Mouse (Mus musculus) left cerebral cortex, adult 8-10 months (tissue): ENCODE results near the gene Ptprt. TPM values are rescaled to one million over a fixed set of nuclear protein-coding genes. Genes with fewer than 3 reads are reported as not detected.

ENCODE experiments used
- DNase-seq, 2 experiments: peaks; one replicate each; pipeline ENCODE4 v3.0.0; 2022; ENCODE audit warnings: low spot score in 2 of 2
- total RNA-seq, 4 experiments: library from RNA; stranded (reverse); gene quantifications; 2 replicates each; pipeline ENCODE4 v1.2.4; 2022

Gene Ptprt
- total RNA-seq: 100 to 1,000 TPM in 1 of 4 experiments, 10 to 100 TPM in 3; 83.7 to 100 (median 94.4) TPM

DNA sequence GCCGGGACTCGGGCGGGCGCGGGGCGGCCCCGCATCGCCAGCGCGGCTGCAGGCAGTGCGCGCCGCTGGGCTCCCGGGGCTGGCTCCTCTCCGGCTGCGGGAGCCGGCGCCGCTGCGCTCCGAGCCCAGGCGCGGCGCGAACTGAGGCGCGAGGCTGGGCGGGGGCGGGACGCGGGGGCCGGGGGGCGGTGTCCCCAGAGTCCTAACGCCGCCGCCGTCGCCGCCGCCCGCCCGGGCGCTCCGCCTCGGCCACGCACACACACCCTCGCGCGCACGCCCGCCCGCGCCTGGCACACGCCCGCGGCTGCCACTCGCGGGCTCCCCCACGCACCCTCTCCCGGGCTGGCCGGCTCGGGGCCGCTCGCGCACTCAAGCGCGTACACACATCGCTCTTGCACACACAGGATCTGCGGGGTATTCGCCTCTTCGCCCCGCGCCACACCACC lies at the start of gene Ptprt:
Ptprt (minus strand) TSS at position 207 of the 446 bp plus-strand sequence.
- peak; percentile 39 to 66 for DNase-seq

DNA sequence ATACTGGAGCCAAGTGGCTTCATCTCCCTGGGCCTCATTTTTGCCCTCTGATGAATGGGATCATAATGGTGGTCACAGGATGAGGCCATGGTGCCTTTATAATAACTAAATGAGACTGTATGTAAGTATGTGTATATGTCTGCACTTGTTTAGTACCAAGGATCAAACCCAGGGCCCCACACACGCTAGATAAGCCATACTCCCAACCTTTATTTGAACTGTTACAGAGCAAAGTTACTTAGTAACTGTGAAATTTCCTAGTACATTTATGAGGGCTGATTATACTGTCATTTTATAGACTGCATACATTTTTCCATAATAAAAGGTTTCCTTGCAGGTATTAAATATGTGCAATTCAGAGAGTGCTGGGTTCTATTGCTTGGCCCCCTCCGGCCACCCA lies 49.5 kb upstream of the Ptprt start:
- DNase-seq: no peak

DNA sequence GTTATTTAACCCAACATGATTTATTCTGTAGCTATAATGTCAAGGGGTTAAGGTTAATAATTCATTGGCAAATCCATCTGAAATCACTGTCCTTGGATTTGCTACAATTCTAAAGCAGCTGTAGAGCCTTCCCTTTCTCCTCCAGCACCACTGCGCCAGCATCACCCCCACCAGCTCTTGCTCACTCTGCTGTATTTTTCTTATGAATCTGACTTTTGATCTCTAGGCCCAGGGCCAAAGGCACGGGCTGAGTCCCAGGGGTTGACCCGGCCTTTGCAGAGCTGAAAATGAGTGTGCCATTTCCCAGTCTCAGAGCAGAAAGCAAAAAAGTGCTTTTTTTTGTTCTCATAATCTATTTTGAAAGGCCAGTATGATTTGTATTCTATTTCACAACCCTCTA lies 38.7 kb upstream of the Ptprt start:
- DNase-seq: no peak

DNA sequence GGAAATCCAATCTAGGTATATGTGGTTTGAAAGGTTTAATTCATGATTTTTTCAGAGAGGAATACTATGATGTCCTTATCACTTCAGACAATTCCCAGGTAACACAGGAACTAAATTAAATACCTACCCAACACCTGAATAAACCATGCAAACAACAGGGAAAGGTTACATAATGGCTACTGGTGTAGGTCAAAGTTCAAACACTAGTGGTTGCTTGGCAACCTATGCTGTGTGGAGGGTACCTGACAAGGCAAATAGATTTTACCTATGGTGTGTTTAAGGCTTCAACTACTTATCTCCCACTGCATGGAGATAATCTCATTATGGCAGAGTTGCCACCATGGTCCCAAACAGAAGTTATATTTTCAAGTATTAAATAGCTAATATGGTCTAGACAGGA lies 38.1 kb upstream of the Ptprt start:
- DNase-seq: no peak

DNA sequence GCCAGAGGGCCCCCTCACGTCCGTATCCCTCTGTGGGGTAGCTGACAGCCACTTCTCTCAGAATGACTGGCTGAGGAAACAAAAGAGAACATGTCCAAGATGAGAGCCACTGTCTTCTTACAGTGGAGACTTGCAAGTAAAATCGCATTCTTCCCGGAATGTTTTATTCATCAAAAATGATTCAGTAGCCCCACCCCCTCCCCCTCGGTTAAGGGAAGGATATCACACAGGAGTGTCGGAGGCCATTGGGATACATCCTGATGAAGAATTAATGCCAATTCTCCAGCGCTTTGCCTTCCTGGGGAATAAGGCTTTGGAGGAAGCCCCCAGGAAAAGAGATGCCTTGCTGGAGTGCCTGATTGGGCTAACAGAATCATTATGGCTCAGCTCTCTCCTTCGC lies 37.1 kb upstream of the Ptprt start:
- DNase-seq: no peak

DNA sequence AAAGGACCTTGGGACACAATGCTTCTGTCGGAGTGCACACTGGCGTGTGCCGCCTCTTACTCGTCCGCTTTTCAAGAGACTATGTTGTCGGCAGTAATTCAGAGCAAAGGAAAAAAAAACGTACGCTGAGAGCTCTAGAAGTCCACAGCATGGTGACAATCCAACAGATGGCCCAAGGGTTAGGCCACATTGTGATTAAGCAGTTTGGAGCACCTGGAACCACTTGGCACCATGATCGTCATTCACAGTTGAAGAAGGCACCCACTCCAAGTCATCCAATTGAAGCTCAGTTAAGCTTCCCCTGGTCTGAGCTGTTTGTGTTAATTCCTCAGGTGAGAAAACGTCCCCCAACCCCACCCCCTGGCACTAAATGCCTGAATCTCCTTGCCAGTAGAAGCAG lies 36.2 kb upstream of the Ptprt start:
- no peak for DNase-seq

DNA sequence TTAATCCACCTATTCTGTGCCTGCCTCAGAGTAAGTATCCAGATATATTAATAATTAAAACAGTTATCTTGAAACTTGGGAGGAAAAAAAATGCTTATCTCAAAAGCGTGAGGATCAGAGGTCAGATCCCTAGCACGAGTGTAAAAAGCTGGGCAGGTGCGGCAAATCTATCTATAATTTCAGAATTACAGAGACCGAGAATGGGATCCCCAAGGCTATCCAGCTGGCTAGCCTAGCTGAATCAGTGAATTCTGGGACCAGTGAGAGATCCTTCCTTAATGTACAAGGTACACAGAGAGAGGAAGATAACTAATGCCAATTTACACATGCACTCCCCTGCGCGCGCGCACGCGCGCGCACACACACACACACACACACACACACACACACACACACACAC lies 31.2 kb upstream of the Ptprt start:
- DNase-seq: no peak

DNA sequence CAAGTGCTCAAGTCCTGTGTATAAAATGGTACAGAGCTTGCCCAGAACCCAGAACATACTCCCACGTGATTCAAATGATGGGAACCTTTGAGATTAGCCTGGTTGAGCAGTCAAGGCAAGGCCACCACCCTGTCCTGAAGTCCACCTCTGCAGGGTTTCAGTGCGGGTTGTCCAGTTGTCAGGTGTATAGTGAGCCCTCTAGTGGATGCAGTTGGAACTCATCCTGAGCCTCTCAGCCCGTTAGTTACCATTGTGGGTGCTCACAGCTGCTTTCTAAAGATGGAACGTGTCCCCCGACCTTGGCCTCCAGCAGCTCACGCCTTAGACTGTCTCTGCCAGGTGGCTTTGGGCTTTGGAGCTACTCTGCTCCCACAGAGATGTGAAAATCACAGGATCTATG lies 21.7 kb upstream of the Ptprt start:
- DNase-seq: peak in 1 of 2 experiments; percentile 43

DNA sequence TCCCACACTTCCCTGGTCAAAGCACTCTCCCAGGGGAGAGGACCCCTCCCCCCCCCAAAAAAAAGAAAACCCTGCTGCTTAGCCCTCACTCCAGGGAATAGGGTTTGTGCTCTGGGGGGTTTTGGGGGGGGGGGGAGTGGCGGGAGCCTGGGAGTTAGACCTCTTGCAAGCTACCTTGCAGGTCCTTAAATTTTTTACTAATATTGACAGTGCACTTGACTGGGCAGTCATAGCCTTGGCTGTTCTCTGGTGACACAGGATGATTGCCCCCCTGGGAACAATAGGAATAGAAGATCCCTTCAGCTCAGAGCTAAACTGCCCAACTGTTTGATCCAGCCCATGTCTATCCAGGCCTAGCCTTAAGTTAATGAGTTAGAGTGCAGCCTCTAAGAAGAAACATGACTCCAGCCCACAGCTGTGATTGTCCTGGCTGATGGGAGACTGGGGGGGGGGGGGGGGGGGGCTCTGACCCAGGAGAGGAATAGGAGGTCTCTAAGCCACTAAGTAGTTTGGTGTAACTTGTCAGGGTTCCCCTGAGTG lies 1.6 kb upstream of the Ptprt start:
- DNase-seq: no peak

DNA sequence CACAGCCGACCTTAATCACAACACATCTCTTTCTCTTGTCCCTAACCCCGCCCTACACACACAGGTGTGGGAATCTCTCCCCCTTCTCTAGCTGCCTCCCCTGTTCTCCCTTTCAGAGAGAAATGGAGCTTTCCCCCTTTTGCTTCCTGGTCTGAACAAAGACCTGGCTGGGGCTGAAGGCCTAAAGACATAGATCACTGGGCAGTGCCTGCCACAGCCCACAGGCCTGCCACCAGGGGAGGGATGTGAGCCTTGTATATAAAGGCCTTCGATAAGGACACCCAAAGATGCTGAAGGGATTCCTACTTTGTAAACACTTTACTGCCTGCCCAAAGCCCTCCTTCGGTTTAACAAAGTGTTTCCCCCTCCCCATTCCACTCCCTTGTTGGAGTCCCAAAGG lies 786 bp upstream of the Ptprt start:
- no peak for DNase-seq

DNA sequence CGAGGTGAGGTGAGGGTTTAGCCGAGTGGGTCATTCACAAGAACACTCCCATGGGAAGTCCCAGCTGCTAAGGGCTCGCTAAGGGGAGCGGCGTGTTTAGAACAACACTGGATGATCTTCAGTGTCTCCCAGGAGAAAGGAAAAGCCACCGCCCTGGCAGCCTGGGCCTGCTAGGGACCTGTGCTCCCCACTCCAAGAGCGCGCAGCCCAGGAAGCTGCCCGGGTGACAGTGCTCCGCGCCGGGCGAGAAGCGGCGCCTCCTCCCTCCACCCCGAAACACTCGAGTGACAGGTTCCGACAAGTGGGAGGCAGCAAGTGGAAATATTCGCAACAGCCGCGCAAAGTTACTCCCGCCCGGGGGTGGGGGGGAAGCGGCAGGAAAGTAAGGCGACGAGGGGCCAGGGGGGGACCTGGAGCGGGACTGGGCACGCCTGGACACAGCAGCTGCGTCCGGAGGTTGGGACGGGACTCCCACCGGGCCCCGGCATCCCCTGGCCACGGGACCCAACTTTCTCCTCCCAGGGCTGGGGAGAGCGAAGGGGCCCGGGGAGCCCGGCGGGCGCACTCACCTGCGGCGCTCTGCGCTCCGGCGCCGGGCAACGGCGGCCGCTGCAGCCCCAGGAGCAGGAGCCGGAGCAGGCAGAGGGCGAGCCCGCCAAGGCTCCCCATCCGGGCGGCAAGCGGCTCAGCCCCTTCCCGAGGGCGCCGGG lies 561 bp downstream of the Ptprt start:
- DNase-seq: peak; percentile 25 to 26

DNA sequence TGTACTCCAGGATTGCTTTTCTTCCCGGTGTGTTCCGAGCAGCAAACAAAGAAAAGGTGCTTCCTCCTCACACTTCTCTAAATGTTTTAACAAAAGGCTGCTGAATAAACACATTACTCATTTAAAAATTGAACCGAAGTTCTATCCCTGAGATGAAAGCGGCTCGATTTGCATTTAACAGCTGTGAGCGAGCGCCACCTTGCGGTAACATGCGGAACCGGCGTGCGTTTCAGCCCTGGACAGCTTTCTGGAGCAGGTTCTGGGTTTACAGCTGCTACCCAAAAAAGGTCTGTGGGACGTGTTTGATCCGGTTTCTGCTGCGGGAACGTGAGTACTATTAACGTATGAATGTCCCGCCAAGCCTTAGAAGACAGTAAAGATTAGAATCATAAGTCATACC lies 1.9 kb downstream of the Ptprt start:
- DNase-seq: peak; percentile 69 to 95

DNA sequence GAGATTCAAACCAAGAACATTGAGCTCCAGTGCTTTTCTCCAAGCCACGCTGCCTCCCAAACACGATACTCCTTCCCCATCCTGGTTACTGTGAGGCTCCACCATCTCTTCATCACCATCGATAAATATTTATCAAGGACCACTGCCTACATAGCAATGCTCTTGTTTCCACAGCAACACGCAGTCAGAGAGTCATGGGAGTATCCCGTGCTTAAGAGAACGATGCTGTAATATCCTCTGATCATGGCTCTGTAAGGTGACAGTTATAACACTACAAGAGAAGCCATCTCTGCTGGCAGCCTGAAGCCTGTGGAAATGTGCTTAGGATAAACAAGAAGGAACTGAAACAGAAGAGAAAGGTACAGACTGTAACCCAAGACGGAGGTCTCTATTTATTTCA lies 3.4 kb downstream of the Ptprt start:
- DNase-seq: no peak

DNA sequence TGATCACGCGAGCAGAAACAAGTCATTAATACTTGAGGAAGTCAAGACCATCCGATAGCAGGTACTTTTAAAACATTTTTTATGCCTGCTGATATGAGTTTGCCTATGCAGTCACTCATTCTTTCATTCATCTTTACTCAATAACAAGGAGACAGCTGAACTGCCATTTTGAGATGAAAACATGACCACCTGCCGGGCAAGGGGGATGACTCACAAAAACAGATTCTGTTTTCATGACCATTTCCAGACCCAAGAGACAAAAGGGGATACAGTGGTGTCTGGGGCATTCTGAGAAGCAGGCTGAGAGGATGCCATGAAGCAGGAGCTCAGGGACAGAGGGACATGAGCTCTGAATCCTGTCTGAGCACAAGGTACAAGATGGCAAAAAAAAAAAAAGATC lies 6.5 kb downstream of the Ptprt start:
- DNase-seq: no peak

DNA sequence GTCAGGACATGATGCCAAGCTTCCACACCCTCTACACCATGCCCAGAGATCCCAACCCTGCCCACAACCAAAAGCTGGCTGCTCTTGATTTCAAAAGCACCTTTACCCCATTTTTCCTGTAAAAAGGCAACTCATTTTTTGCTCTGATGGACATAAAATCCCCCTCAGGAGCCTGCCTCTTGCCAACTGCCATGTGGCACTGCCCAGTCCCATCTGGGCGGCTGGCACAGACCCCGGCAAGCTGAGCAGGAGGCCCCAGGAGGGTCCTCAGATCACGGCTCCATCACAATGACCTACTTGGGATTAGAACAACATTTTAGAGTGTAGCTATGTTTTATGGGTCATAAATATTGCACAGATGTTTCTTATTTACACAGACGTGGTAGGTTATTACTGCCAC lies 22.3 kb downstream of the Ptprt start:
- DNase-seq: no peak

DNA sequence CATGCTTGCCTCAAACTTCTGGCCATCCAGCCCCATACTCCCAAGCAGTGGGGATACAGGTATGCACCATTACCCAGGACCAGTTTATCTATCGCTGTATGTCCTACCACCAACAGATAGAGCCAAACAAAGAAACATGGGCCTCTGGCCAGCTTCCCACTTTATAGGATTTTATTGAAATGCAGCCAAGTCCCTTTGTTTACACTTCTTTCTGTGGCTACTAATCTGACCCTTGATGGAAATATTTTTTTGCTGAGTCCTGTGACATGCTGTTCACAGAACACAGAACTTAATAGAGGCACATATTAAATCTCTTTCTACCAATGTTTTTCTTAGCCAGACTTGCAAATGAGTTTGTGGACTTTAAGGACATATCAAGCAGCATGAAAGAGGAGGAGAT lies 23.4 kb downstream of the Ptprt start:
- no peak for DNase-seq

DNA sequence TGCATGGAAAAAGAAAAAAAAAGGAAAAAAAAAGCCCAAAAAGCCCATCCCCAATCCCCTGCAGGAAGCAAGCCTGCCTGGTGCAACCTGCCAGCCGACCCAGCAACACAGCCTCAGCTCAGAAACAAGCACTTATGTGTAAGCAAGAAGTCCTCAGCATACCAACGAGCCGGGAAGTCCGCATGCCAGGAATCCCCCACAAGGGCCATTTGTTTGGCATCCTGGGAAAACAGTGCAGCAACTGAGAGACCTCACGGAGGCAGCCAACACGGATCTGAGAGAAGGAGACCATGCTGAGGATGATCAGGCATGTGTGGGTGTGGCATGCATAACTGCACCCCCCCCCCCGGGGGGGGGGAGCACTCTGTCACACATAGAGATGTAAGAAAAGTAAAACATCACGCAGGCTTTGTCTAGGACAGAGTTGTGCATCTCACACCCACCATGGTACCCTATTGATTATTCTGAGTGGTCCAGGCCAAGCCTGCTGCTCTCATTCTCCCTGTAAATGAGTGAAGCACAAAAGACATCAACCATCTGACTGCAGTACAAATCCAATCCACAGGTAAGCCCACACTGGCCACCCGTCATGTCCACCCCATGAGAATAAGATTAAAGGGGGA lies 24.4 kb downstream of the Ptprt start:
- peak; percentile 15 to 62 for DNase-seq

DNA sequence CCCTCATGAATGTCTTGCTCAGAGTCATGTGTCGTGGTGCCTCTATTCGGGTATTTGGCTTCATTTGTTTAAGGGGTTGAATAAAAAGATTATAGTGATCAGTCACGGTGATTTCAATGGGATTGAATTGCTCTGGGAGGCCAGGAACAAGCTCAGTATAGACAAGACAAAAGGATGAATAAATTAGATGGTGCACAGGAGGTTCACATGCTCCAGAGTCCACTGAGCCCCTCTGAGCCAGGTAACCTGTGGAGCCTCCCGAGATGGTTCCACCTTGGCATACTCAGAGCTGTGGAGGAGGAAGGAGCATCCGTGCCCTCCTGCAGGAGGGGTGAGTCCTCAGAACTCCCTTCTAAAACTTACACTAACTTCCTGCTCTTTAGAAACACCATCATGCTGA lies 26.0 kb downstream of the Ptprt start:
- DNase-seq: no peak

DNA sequence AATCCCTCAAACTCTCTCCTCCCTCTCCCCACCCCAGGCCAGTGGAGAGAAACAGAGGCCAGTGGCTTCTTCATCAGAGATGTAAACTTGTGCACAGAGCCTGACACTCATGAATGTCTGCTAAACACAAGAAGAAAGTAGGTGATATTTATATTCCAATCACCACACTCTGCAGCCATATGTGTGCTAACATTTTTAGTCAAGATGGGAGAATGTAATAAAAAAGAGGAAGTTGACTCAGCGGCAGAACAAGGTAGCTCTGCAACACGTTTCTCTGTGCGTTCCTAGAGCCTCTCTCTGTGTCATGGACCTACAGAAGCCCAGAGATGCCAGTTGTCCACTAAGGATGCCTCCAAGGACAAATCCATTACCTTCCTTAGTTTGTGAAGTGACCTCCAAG lies 34.9 kb downstream of the Ptprt start:
- no peak for DNase-seq

DNA sequence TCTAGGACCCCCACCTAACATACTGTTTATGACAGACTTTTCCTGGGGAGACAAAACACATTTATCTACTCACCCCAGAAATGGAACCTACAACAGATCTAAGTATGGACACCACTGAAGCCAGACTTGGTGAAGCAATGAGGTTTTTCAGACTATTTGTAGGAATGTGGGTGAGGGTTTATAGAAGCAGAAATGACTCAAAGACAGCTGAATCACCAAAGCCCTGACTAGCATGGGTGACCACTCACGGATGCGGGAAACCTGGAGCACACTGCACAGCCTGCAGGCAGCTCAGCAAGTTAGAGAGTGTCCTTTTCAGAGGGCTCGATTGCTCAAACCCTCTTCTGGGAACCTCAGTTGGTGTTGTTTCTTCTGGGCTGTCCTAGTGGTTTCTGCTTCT lies 36.2 kb downstream of the Ptprt start:
- DNase-seq: no peak

DNA sequence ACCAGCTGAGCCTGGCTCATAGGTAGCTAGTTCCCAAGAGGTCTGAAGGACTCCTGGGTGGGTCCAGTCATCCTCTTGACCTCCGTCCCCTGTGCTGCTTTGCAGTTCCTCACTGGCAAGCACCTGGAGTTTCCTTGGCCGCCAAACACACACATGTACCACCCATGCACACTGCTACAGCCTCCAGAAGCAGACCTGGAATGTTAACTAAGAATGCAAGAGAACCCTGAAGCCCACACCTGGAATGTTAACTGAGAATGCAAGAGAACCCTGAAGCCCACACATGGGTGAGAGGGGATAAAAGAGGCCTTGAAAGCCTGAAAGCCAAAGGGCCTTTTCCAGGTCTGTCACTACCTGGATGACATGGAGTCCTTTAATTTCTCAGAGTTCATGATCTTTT lies 46.7 kb downstream of the Ptprt start:
- DNase-seq: no peak

DNA sequence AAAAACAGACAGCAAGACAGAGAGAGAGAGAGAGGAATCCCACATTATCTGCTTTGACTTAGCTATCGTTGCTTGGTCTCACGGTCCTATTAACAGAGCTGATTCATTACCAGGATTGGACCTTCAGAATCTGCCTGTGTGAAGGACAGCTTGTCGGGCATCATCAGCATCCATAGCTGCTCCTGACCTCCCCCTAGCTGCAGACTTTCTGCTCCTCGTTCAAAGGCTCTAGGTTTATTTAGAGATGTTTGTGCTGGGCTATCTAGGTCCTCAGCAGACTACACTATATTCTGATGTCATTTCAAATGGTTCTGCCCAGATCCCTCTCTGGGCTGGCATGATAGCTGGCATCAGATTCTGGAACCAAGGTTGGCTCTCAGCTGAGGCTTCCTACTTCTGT lies 47.5 kb downstream of the Ptprt start:
- no peak for DNase-seq

DNA sequence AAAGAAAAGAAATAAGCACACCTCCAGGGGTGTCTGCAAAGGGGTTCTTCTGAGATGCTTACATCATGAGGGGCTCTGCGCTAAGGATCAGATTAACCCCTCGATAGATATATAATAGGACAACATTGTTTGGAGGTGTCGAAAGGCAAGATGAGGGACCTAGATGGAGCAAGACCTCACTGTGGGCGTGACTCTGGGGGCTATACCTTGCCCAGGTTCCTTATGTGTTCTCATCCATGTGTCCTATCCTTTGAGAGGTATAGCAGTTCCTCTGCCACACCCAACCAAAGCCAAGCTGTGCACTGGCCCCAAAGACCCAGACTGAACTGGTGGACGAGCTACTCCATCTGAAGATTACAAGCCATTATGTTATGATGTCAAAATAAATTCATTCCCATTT lies 58.2 kb downstream of the Ptprt start:
- no peak for DNase-seq
